Mouse (Mus musculus) limb, embryonic 10.5 days (tissue): ENCODE data around the gene Usp8. TPM values are rescaled to one million over a fixed set of nuclear protein-coding genes. Genes with fewer than 3 reads are reported as not detected.

Experiments
- DNase-seq: peaks from one replicate; pipeline ENCODE4 v3.0.0-alpha.2; 2017; ENCODE audit warnings: low spot score
- H3K27ac ChIP-seq: fragments of 300-500 bp; sonication (generic); 2 replicates; pipeline ENCODE4 v1.5.1; 2016; ENCODE audit warnings: mild to moderate bottlenecking
- H3K27me3 ChIP-seq: fragments of 300-500 bp; sonication (generic); 2 replicates; pipeline ENCODE4 v1.6.1; 2016; ENCODE audit warnings: low read depth, mild to moderate bottlenecking; ENCODE audit not compliant: poor library complexity, severe bottlenecking
- H3K36me3 ChIP-seq: fragments of 300-500 bp; sonication (generic); 2 replicates; pipeline ENCODE4 v1.6.1; 2016; ENCODE audit warnings: mild to moderate bottlenecking, moderate library complexity
- H3K4me1 ChIP-seq: fragments of 300-500 bp; sonication (generic); 2 replicates; pipeline ENCODE4 v1.6.1; 2016
- H3K4me3 ChIP-seq: fragments of 300-500 bp; sonication (generic); 2 replicates; pipeline ENCODE4 v1.5.1; 2016; ENCODE audit warnings: mild to moderate bottlenecking, moderate library complexity
- H3K9me3 ChIP-seq: fragments of 300-500 bp; sonication (generic); replicated peaks from 2 replicates; pipeline ENCODE4 v1.6.1; 2016; ENCODE audit warnings: mild to moderate bottlenecking
- WGBS: fragments of 180-500 bp; shearing (Covaris S2); methylation state at CpG from one replicate; pipeline ENCODE4 v1.1.7; 2016; 5-methylcytosine and 5-hydroxymethylcytosine counted together
- polyA plus RNA-seq: library from polyadenylated mRNA; unstranded; fragments of >200 nt; fragmentation: Nextera tagmentation; extraction: Ambion mirVana; gene quantifications from 2 replicates; pipeline ENCODE4 v1.2.1, GENCODE M21; 2016

Usp8 gene
- polyA plus RNA-seq, 1 experiment from 2014 or later: 43.6 TPM

GRCm38 (mm10) chr2:126792611-126793010 is 85.5 kb downstream of the Usp8 start:
- Histone ChIP-seq H3K4me3 (no peak overlapping the region), H3K27me3 (no peaks in the 10 kb centered on the region), H3K4me1 (peaks cover 5% of the 10 kb centered on the region), H3K27ac (no peak overlapping the region), H3K36me3 (peaks cover 80% of the 10 kb centered on the region), H3K9me3 (no peaks in the 10 kb centered on the region)
- no peak for DNase-seq
- WGBS: 79% methylated on average over 5 of the region's 5 CpGs

GRCm38 (mm10) chr2:126795708-126796107 is 88.6 kb downstream of the Usp8 start:
- no peak for DNase-seq
- H3K27ac ChIP-seq: no peak overlapping the region
- H3K4me1 ChIP-seq: no peaks in the 10 kb centered on the region
- no peaks in the 10 kb centered on the region for H3K9me3 ChIP-seq
- 86% methylated on average over 3 of the region's 3 CpGs for WGBS
- H3K27me3 ChIP-seq: no peaks in the 10 kb centered on the region
- H3K4me3 ChIP-seq: no peak overlapping the region
- H3K36me3 ChIP-seq: peaks cover 98% of the 10 kb centered on the region

- peaks cover 91% of the 10 kb centered on the region for H3K36me3 ChIP-seq
- 90% methylated on average over 5 of the region's 5 CpGs for WGBS
- H3K27me3 ChIP-seq: no peaks in the 10 kb centered on the region
- DNase-seq: no peak
- H3K9me3 ChIP-seq: no peaks in the 10 kb centered on the region
- H3K4me1 ChIP-seq: no peaks in the 10 kb centered on the region
- no peak overlapping the region for H3K27ac ChIP-seq
- no peak overlapping the region for H3K4me3 ChIP-seq
Observed at GRCm38 (mm10) chr2:126798455-126798854, 91.3 kb downstream of the Usp8 start.

GRCm38 (mm10) chr2:126801980-126802379 is 94.9 kb downstream of the Usp8 start:
- Histone ChIP-seq H3K36me3 (peaks cover 91% of the 10 kb centered on the region), H3K27ac (no peak overlapping the region), H3K27me3 (no peaks in the 10 kb centered on the region), H3K4me1 (no peaks in the 10 kb centered on the region), H3K9me3 (no peaks in the 10 kb centered on the region), H3K4me3 (no peak overlapping the region)
- WGBS: 93% methylated on average over 3 of the region's 3 CpGs
- no peak for DNase-seq

Other genes starting within 250 kb of the Usp8 start
- gene Atp8b4, start 206.7 kb upstream of the Usp8 start, polyA plus RNA-seq: 0.03 and 0.08 TPM in 2 replicates
- 0.11 and 0.26 TPM in 2 replicates for gene Slc27a2, start 154.9 kb upstream of the Usp8 start, polyA plus RNA-seq
- gene Hdc, start 88.0 kb upstream of the Usp8 start, polyA plus RNA-seq: 0.18 and 0.31 TPM in 2 replicates
- 92.0 and 103 TPM in 2 replicates for gene Gabpb1, start 31.0 kb upstream of the Usp8 start, polyA plus RNA-seq
- gene Usp50, start 76.1 kb downstream of the Usp8 start, polyA plus RNA-seq: 1.8 and 2.2 TPM in 2 replicates
- 51.3 and 63.8 TPM in 2 replicates for gene Trpm7, start 168.9 kb downstream of the Usp8 start, polyA plus RNA-seq
- gene Sppl2a, start 225.9 kb downstream of the Usp8 start, polyA plus RNA-seq: 24.6 and 34.7 TPM in 2 replicates